Mouse (Mus musculus): Measurements from ENCODE around the gene Bach2.

Gene Bach2

GRCm38 (mm10) chr4:32425641-32426040 is 187.0 kb downstream of the Bach2 start:
- no peak for DNase-seq (ENCODE audit: low read depth, low spot score)

GRCm38 (mm10) chr4:32426779-32427577 is 188.4 kb downstream of the Bach2 start:
- no peak for DNase-seq (ENCODE audit: low read depth, low spot score)

GRCm38 (mm10) chr4:32428738-32429137 is 190.1 kb downstream of the Bach2 start:
- DNase-seq (ENCODE audit: low read depth, low spot score), result no peak

GRCm38 (mm10) chr4:32430136-32430535 is 191.5 kb downstream of the Bach2 start:
- DNase-seq (ENCODE audit: low read depth, low spot score), result no peak

GRCm38 (mm10) chr4:32430981-32431380 is 192.4 kb downstream of the Bach2 start:
- no peak for DNase-seq (ENCODE audit: low read depth, low spot score)

- DNase-seq (ENCODE audit: low read depth, low spot score), result no peak
Observed at GRCm38 (mm10) chr4:32432271-32432781, 193.7 kb downstream of the Bach2 start.

- DNase-seq (ENCODE audit: low read depth, low spot score), result no peak
Observed at GRCm38 (mm10) chr4:32432945-32433344, 194.3 kb downstream of the Bach2 start.

- no peak for DNase-seq (ENCODE audit: low read depth, low spot score)
Observed at GRCm38 (mm10) chr4:32434612-32435011, 196.0 kb downstream of the Bach2 start.

- no peak for DNase-seq (ENCODE audit: low read depth, low spot score)
Observed at GRCm38 (mm10) chr4:32439974-32440739, 201.6 kb downstream of the Bach2 start.

GRCm38 (mm10) chr4:32440740-32441072 is 202.1 kb downstream of the Bach2 start:
- no peak for DNase-seq (ENCODE audit: low read depth, low spot score)

GRCm38 (mm10) chr4:32444671-32445196 is 206.1 kb downstream of the Bach2 start:
- no peak for DNase-seq (ENCODE audit: low read depth, low spot score)

- no peak for DNase-seq (ENCODE audit: low read depth, low spot score)
Observed at GRCm38 (mm10) chr4:32447850-32448249, 209.2 kb downstream of the Bach2 start.

GRCm38 (mm10) chr4:32461986-32462385 is 223.4 kb downstream of the Bach2 start:
- no peak for DNase-seq (ENCODE audit: low read depth, low spot score)

GRCm38 (mm10) chr4:32463065-32463464 is 224.5 kb downstream of the Bach2 start:
- DNase-seq (ENCODE audit: low read depth, low spot score), result no peak

- DNase-seq (ENCODE audit: low read depth, low spot score), result no peak
Observed at GRCm38 (mm10) chr4:32464540-32464939, 225.9 kb downstream of the Bach2 start.

GRCm38 (mm10) chr4:32466031-32466430 is 227.4 kb downstream of the Bach2 start:
- no peak for DNase-seq (ENCODE audit: low read depth, low spot score)

GRCm38 (mm10) chr4:32477977-32478660 is 239.5 kb downstream of the Bach2 start:
- no peak for DNase-seq (ENCODE audit: low read depth, low spot score)

- no peak for DNase-seq (ENCODE audit: low read depth, low spot score)
Observed at GRCm38 (mm10) chr4:32479231-32479630, 240.6 kb downstream of the Bach2 start.

- no peak for DNase-seq (ENCODE audit: low read depth, low spot score)
Observed at GRCm38 (mm10) chr4:32479801-32480700, 241.4 kb downstream of the Bach2 start.

GRCm38 (mm10) chr4:32481366-32482055 is 242.9 kb downstream of the Bach2 start:
- peak; percentile 28 for DNase-seq (ENCODE audit: low read depth, low spot score)

Measured in retina, postnatal 7 days (tissue).